Mouse (Mus musculus) midbrain, embryonic 15.5 days (tissue): ENCODE measurements around the gene Cracr2b. TPM values are rescaled to one million over a fixed set of nuclear protein-coding genes. Genes with fewer than 3 reads are reported as not detected.

ENCODE experiments used
- ATAC-seq: fragments of 200-750 bp; cut with Nextera tagmentation; replicated peaks from 2 replicates; pipeline ENCODE4 v1.8.0; 2017; ENCODE audit warnings: moderate TSS enrichment
- H3K27ac ChIP-seq: fragments of 300-500 bp; sonication (generic); 2 replicates; pipeline ENCODE4 v1.5.1; 2015; ENCODE audit warnings: mild to moderate bottlenecking, inconsistent platforms
- H3K27me3 ChIP-seq: fragments of 300-500 bp; sonication (generic); replicated peaks from 2 replicates; pipeline ENCODE4 v1.6.1; 2015; ENCODE audit warnings: inconsistent platforms
- H3K36me3 ChIP-seq: fragments of 300-500 bp; sonication (generic); replicated peaks from 2 replicates; pipeline ENCODE4 v1.6.1; 2015; ENCODE audit warnings: inconsistent platforms
- H3K4me1 ChIP-seq: fragments of 300-500 bp; sonication (generic); 2 replicates; pipeline ENCODE4 v1.6.1; 2015; ENCODE audit warnings: inconsistent platforms
- H3K4me2 ChIP-seq: fragments of 300-500 bp; sonication (generic); 2 replicates; pipeline ENCODE4 v1.6.1; 2015; ENCODE audit warnings: inconsistent platforms, mild to moderate bottlenecking, moderate library complexity
- H3K4me3 ChIP-seq: fragments of 300-500 bp; sonication (generic); 2 replicates; pipeline ENCODE4 v1.5.1; 2015; ENCODE audit warnings: mild to moderate bottlenecking, inconsistent platforms
- H3K9ac ChIP-seq: fragments of 300-500 bp; sonication (generic); 2 replicates; pipeline ENCODE4 v1.6.1; 2015; ENCODE audit warnings: mild to moderate bottlenecking, inconsistent platforms
- H3K9me3 ChIP-seq: fragments of 300-500 bp; sonication (generic); 2 replicates; pipeline ENCODE4 v1.6.1; 2016; ENCODE audit warnings: inconsistent platforms
- WGBS: fragments of 180-500 bp; shearing (Covaris S2); methylation state at CpG from one replicate; pipeline ENCODE4 v1.1.7; 2015; ENCODE audit warnings: mixed read lengths; 5-methylcytosine and 5-hydroxymethylcytosine counted together
- polyA plus RNA-seq: library from polyadenylated mRNA; unstranded; fragments of >200 nt; fragmentation: Nextera tagmentation; extraction: Ambion mirVana; gene quantifications from 2 replicates; pipeline ENCODE4 v1.2.1, GENCODE M21; 2015

Gene Cracr2b
- polyA plus RNA-seq, 1 experiment from 2014 or later: 7.6 TPM

GRCm38 (mm10) chr7:141487141-141487540 is 26.2 kb downstream of the Cracr2b start:
- Histone ChIP-seq H3K36me3 (no peaks in the 10 kb centered on the region), H3K4me1 (peaks cover 27% of the 10 kb centered on the region), H3K27ac (no peak overlapping the region), H3K9ac (no peak overlapping the region), H3K9me3 (no peaks in the 10 kb centered on the region), H3K4me3 (no peak overlapping the region), H3K27me3 (no peaks in the 10 kb centered on the region; the same call in 1 of the 2 replicates), H3K4me2 (no peak overlapping the region)
- WGBS: 81% methylated on average over 7 of the region's 7 CpGs
- ATAC-seq: no peak

DNA sequence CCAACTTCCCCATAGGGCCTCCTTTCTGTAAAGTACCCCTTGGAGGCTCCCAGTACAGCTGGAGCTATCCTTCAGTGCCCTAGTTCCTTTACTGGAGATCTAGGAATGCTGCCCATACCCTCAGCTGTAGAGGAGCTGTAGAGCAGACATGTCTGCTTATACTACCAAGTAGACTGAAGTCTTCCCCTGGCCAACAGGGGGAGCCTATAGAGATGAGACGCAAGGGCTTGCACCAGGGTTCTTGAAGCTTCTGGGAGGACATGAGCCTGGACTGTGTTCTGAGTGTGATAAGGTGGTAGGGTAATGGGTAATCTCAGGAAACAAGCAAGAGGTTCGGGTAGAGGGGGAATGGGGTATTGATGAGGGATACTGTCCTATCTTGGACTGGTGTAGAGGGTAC is 30.3 kb downstream of the Cracr2b start:
- Histone ChIP-seq H3K36me3 (peaks cover 5% of the 10 kb centered on the region), H3K9me3 (no peaks in the 10 kb centered on the region), H3K4me2 (no peak overlapping the region), H3K4me1 (no peaks in the 10 kb centered on the region), H3K27ac (no peak overlapping the region), H3K9ac (no peak overlapping the region), H3K4me3 (no peak overlapping the region), H3K27me3 (no peaks in the 10 kb centered on the region)
- WGBS: 85% methylated on average over 2 of the region's 2 CpGs
- no peak for ATAC-seq

DNA sequence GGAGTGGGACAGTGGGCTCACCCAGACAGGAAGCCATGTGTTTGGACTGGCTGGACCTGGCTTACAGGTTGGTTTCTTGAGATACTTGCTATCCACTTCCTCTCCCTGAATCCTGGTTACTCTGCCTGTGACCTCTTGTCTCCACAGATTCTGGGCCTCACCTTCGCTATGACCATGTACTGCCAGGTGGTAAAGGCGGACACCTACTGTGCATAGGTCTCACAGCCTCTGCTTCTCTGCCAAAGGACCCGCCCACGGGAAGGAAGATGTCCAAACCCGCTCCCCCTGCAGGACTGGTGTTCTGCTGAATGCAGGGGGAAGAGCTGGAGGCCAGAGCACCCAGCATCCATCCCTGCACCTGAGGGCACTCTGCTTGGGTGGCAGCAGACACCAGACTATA is 31.8 kb downstream of the Cracr2b start:
- H3K36me3 ChIP-seq: peaks cover 5% of the 10 kb centered on the region
- H3K4me1 ChIP-seq: no peaks in the 10 kb centered on the region
- no peak for ATAC-seq
- no peak overlapping the region for H3K4me3 ChIP-seq
- no peaks in the 10 kb centered on the region for H3K9me3 ChIP-seq
- WGBS: 92% methylated on average over 5 of the region's 5 CpGs
- H3K9ac ChIP-seq: no peak overlapping the region
- no peak overlapping the region for H3K27ac ChIP-seq
- H3K27me3 ChIP-seq: no peaks in the 10 kb centered on the region
- no peak overlapping the region for H3K4me2 ChIP-seq

- H3K4me3 ChIP-seq: no peak overlapping the region
- peaks cover 7% of the 10 kb centered on the region for H3K36me3 ChIP-seq
- H3K27ac ChIP-seq: no peak overlapping the region
- 84% methylated on average over 1 of the region's 1 CpGs for WGBS
- H3K4me2 ChIP-seq: no peak overlapping the region
- no peak overlapping the region for H3K9ac ChIP-seq
- H3K9me3 ChIP-seq: no peaks in the 10 kb centered on the region
- no peaks in the 10 kb centered on the region for H3K4me1 ChIP-seq
- no peak for ATAC-seq
- no peaks in the 10 kb centered on the region for H3K27me3 ChIP-seq
Observed at GRCm38 (mm10) chr7:141493729-141494128, 32.8 kb downstream of the Cracr2b start.

GRCm38 (mm10) chr7:141495379-141495778 is 34.5 kb downstream of the Cracr2b start:
- ATAC-seq: no peak
- 81% methylated on average over 2 of the region's 2 CpGs for WGBS
- Histone ChIP-seq H3K27me3 (no peaks in the 10 kb centered on the region), H3K9ac (no peak overlapping the region), H3K9me3 (no peaks in the 10 kb centered on the region), H3K27ac (no peak overlapping the region), H3K4me2 (no peak overlapping the region), H3K4me3 (no peak overlapping the region), H3K36me3 (peaks cover 9% of the 10 kb centered on the region), H3K4me1 (no peaks in the 10 kb centered on the region)

DNA sequence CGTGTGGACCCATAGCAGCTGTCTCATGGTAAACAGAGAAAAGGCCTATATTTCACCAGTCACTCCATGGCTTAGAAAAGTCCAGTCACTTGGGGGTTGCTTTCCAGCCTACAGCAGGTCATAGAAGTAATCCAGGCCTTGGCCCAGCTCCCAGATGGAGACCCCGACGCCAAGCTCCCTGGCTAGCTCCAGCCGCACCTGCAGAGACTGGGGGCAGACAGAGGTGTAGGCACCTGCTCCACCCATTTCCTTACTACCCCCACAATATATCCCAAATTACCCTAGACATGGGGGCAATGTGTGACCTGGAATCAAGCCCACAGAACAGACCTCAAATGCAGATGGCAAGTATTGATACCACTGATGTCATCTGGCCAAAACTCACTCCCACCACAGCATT is 35.0 kb downstream of the Cracr2b start:
- no peak overlapping the region for H3K9ac ChIP-seq
- H3K4me2 ChIP-seq: no peak overlapping the region
- H3K4me3 ChIP-seq: no peak overlapping the region
- no peaks in the 10 kb centered on the region for H3K9me3 ChIP-seq
- no peak for ATAC-seq
- no peaks in the 10 kb centered on the region for H3K4me1 ChIP-seq
- whole genome bisulfite sequencing: 92% methylated on average over 4 of the region's 4 CpGs
- peaks cover 9% of the 10 kb centered on the region for H3K36me3 ChIP-seq
- no peaks in the 10 kb centered on the region for H3K27me3 ChIP-seq
- no peak overlapping the region for H3K27ac ChIP-seq

DNA sequence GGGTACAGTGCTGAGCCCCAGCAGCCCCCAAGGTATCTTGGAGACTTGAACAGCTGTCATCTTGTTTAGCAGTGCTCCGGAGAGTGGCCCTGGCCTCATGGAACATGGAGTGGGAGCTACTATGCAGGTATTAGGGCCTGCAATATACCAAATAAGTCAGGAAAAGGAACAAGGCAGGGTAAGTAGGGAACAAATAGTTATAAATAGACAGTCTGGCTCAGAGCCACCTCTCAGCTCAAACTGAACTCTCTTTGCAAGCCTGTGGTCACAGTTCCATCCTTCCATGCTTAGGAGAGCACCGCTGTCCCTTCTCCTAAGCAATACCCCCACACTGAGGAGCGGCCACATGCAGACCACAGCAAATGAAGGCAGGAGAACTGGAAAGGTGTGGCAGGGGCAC is 36.7 kb downstream of the Cracr2b start:
- 96% methylated on average over 3 of the region's 3 CpGs for WGBS
- no peak for ATAC-seq
- H3K36me3 ChIP-seq: peaks cover 9% of the 10 kb centered on the region

DNA sequence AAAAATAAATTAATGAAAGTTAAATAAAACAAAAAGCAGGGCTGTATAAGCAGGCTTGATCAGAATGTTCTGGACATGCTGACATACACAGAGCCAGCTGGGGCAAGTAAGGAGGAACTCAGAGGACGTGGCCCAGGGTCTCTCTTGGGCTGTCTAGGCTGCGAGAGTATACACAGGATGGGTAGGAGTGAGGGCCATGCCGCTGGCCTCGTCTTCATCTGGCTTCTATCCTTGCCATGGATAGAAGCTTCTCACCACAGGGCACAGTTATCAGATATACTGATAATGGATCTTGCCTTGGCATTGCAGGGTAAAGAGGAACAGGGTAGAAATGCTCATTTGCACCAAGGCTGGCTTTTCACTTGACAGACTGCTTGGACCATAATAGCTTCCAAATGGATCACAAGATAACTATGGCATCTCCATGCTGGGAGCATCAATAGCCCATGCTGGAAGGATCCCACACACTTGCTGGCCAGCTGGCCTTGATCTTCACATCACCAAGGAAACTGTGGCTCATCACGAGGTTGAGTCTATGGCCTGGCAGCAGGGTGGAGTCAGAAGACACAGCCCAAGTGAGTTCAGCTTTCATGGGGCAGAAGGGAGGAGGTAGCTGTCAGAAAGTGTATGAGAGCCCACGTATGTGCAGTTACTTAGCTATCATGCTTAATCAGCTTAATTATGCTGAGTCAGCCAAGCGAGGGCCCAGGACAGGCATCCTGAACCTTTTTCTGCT is 41.1 kb downstream of the Cracr2b start:
- Histone ChIP-seq H3K9me3 (no peaks in the 10 kb centered on the region), H3K4me1 (no peaks in the 10 kb centered on the region), H3K27me3 (no peaks in the 10 kb centered on the region), H3K9ac (no peak overlapping the region), H3K27ac (no peak overlapping the region), H3K4me3 (no peak overlapping the region), H3K36me3 (peaks cover 5% of the 10 kb centered on the region; the same call in 1 of the 2 replicates), H3K4me2 (no peak overlapping the region)
- no peak for ATAC-seq
- 91% methylated on average over 7 of the region's 7 CpGs for WGBS

More for the DNA sequence above, 36.7 kb downstream of the Cracr2b start:
- H3K4me1 ChIP-seq: no peaks in the 10 kb centered on the region
- H3K27ac ChIP-seq: no peak overlapping the region
- H3K4me2 ChIP-seq: no peak overlapping the region
- no peaks in the 10 kb centered on the region for H3K27me3 ChIP-seq
- H3K9ac ChIP-seq: no peak overlapping the region
- no peak overlapping the region for H3K4me3 ChIP-seq
- no peaks in the 10 kb centered on the region for H3K9me3 ChIP-seq

- Histone ChIP-seq H3K4me2 (no peak overlapping the region), H3K36me3 (peaks cover 5% of the 10 kb centered on the region; the same call in 1 of the 2 replicates), H3K27ac (no peak overlapping the region), H3K9ac (no peak overlapping the region), H3K4me1 (no peaks in the 10 kb centered on the region), H3K27me3 (no peaks in the 10 kb centered on the region), H3K9me3 (no peaks in the 10 kb centered on the region), H3K4me3 (no peak overlapping the region)
- 93% methylated on average over 5 of the region's 5 CpGs for WGBS
- ATAC-seq: no peak
Observed at GRCm38 (mm10) chr7:141502556-141502905, 41.6 kb downstream of the Cracr2b start.

GRCm38 (mm10) chr7:141506278-141506677 is 45.4 kb downstream of the Cracr2b start:
- Histone ChIP-seq H3K9ac (no peak overlapping the region), H3K4me3 (no peak overlapping the region), H3K9me3 (no peaks in the 10 kb centered on the region), H3K36me3 (no peaks in the 10 kb centered on the region), H3K4me2 (no peak overlapping the region), H3K27me3 (no peaks in the 10 kb centered on the region), H3K4me1 (no peaks in the 10 kb centered on the region), H3K27ac (no peak overlapping the region)
- 69% methylated on average over 2 of the region's 2 CpGs for WGBS
- ATAC-seq: no peak

DNA sequence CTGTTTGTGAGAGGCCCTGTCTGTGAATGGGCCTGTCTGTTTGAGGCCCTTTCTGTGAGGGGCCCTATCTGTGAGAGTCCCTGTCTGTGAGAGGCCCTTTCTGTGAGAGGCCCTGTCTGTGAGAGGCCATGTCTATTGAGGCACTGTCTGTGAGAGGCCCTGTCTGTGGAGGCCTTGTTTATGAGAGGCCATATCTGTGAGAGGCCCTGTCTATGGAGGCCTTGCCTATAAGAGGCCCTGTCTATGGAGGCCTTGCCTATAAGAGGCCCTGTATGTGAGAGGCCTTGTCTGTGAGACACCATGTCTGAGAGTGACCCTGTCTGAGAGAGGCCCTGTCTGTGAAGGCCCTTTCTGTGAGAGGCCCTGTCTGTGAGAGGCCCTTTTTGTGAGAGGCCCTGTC is 47.3 kb downstream of the Cracr2b start:
- Histone ChIP-seq H3K9ac (no peak overlapping the region), H3K4me2 (no peak overlapping the region), H3K9me3 (no peaks in the 10 kb centered on the region), H3K36me3 (peaks cover 8% of the 10 kb centered on the region; the same call in 1 of the 2 replicates), H3K27me3 (no peaks in the 10 kb centered on the region), H3K4me3 (no peak overlapping the region), H3K27ac (no peak overlapping the region), H3K4me1 (no peaks in the 10 kb centered on the region)
- ATAC-seq: no peak

DNA sequence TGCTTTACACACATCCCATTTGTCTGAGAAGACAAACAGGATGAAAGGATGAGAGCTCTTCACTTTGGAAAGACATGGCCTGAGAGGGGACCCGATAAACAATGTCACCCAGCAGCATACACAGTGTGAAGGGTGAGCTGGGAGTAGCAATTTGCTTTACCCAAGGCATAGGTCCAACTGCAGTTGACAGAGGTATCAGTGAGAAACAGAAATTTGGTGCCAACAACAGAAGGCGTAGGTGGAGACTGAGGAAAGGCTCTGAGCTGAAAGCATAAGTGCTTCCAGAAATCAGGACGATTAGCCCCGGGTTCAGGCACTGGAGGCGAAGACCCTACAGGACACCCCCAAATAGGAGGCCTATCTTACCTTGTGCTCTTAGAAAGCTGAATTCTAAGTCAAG is 49.3 kb downstream of the Cracr2b start:
- H3K9ac ChIP-seq: no peak overlapping the region
- peaks cover 10% of the 10 kb centered on the region; the same call in 1 of the 2 replicates for H3K36me3 ChIP-seq
- no peak for ATAC-seq
- H3K9me3 ChIP-seq: no peaks in the 10 kb centered on the region
- no peak overlapping the region for H3K4me2 ChIP-seq
- no peak overlapping the region for H3K4me3 ChIP-seq
- WGBS: 95% methylated on average over 5 of the region's 5 CpGs
- no peaks in the 10 kb centered on the region for H3K27me3 ChIP-seq
- no peaks in the 10 kb centered on the region for H3K4me1 ChIP-seq
- no peak overlapping the region for H3K27ac ChIP-seq

- Histone ChIP-seq H3K27me3 (no peaks in the 10 kb centered on the region), H3K4me3 (no peak overlapping the region), H3K27ac (no peak overlapping the region), H3K9ac (no peak overlapping the region), H3K4me2 (no peak overlapping the region), H3K36me3 (peaks cover 11% of the 10 kb centered on the region; the same call in 1 of the 2 replicates), H3K9me3 (no peaks in the 10 kb centered on the region), H3K4me1 (no peaks in the 10 kb centered on the region)
- WGBS: 64% methylated on average over 8 of the region's 8 CpGs
- ATAC-seq: no peak
Observed at GRCm38 (mm10) chr7:141510681-141511191, 49.8 kb downstream of the Cracr2b start.
